Mouse (Mus musculus) heart, postnatal 14 days (tissue): ENCODE measurements around the gene Mcam. TPM values are rescaled to one million over a fixed set of nuclear protein-coding genes. Genes with fewer than 3 reads are reported as not detected.
"Not testable (repeated sequence)": the region's sequence is repeated elsewhere in the genome, so short reads cannot be mapped to it uniquely, and the experiment has no call there.

ENCODE experiments used
- DNase-seq, 2 experiments: peaks; one replicate each; pipeline ENCODE4 v3.0.0; 2021 to 2022
- intact Hi-C: fragments of 180-260 bp; cut with DNase I; formaldehyde crosslinking; loops from one replicate; pipeline ENCODE4 v1.15.1; 2025
- total RNA-seq, 2 experiments: library from RNA; stranded (reverse); gene quantifications; 2 replicates each; pipeline ENCODE4 v1.2.3; 2021

Mcam gene
- total RNA-seq, 2 experiments from 2014 or later: 81.2 to 82.3 TPM

DNA sequence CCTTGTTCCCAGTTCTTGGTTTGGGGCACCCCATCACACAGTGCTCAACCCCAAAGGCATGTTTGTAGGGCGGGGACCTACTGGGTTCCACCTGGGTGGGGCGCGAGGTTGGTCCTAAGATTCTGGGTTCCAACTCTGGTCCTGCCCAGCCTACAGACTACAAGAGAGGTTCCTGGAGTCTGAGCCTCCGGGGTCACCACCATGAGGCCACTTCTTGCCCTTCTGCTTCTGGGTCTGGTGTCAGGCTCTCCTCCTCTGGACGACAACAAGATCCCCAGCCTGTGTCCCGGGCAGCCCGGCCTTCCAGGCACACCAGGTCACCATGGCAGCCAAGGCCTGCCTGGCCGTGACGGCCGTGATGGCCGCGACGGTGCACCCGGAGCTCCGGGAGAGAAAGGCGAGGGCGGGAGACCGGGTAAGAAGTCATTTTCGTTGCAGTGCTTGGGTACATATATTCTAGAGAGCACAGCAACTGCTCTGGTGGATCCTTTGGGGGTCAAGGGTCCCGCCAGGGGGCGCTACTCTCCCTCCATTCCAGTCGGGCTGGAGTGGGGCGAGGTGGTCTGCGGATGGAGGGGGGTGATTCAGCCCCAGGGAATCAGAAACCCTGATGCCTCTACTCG lies 26.6 kb upstream of the Mcam start:
- DNase-seq: peak; percentile 66 to 71
- intact Hi-C loops: loop anchor here (5.0 kb wide), 2 partner anchors 40 to 125 kb away; partner anchors contain the start of gene Usp2

DNA sequence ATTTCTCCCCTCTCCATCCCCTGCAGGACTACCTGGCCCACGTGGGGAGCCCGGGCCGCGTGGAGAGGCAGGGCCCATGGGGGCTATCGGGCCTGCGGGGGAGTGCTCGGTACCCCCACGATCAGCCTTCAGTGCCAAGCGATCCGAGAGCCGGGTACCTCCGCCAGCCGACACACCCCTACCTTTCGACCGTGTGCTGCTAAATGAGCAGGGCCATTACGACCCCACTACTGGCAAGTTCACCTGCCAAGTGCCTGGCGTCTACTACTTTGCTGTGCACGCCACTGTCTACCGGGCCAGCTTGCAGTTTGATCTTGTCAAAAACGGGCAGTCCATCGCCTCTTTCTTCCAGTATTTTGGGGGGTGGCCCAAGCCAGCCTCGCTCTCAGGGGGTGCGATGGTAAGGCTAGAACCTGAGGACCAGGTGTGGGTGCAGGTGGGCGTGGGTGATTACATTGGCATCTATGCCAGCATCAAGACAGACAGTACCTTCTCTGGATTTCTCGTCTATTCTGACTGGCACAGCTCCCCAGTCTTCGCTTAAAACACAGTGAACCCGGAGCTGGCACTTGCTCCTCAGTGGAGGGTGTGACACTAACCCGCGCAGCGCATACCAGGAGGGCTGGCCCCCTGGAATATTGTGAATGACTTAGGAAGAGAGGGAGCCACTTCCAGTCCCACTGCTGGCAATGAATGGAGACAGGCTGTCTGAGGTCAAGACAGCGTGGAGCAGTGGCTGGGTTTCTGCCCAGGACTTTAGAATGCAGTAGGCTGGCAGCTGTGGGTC lies 25.8 kb upstream of the Mcam start:
- intact Hi-C loops: loop anchor here (5.0 kb wide), 2 partner anchors 41 to 126 kb away; partner anchors contain the start of gene Usp2
- no peak for DNase-seq

DNA sequence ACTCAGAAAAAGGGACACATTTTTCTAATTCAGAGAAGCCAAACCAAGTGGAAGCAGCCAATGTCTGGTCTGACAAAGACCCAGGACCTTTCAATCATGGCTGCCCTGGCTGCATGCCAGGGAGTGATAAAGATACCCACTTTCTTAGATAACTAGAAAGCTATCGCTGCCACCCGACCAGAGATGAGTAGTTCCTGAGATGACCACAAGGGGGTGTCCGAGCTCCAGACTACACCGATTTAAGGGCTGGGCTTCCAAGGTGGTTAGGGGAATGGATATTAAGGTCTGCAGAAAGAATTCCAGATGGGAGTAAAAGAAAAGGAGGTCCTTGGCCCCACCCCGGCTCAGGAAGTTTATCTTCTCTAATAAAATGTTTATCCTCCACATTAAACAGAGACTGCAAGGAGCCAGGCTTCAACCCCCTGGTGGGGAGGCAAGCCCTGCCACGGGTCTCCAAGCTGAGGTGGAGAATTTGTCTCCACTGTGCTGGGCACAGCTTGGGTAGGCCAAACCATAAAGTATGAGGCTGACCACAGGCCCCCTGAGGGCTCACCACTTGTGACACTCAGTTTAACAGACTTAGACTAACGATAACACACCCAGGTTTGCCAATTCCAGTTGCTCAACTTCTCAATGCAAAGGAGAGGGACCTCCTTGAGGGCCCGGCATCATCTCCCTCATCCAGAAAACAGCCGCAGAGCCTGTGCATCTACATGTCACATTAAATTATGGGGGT lies 24.7 kb upstream of the Mcam start:
- DNase-seq: peak; percentile 74 to 85
- intact Hi-C loops: loop anchor here (5.0 kb wide), 2 partner anchors 42 to 127 kb away; partner anchors contain the start of gene Usp2

GRCm38 (mm10) chr9:44111909-44112308 lies 22.4 kb upstream of the Mcam start:
- intact Hi-C loops, DNase-seq: not testable (repeated sequence)

- peak; percentile 93 to 96 for DNase-seq
- intact Hi-C loops: no loop called here
These were observed 21.0 kb upstream of the Mcam start, which contains the start of the genes Gm49380 and Rnf26 for GRCm38 (mm10) chr9:44113105-44113789. Gm49380 (minus strand) TSS chr9:44113500. Rnf26 (minus strand) TSS chr9:44113517.

DNA sequence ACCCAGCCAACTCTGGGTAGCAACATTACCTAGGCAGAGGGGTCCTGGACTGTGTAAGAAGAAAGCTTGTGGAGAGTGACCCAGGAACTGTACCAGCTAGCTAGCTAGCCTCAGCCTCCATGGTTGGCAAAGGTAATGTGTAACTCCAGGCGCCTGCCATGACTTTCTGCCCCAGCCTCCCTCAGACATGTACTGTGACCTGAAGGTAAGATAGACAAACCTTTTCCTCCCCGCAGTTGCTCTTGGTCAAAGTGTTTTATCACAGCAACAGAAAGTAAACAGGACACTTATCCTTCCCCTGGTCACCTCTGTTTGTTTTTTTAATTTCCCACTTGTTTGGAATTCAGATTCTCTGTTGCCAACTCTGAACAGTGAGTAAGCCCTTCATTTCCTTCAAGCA lies 19.8 kb upstream of the Mcam start:
- intact Hi-C loops: no loop called here
- DNase-seq: no peak

DNA sequence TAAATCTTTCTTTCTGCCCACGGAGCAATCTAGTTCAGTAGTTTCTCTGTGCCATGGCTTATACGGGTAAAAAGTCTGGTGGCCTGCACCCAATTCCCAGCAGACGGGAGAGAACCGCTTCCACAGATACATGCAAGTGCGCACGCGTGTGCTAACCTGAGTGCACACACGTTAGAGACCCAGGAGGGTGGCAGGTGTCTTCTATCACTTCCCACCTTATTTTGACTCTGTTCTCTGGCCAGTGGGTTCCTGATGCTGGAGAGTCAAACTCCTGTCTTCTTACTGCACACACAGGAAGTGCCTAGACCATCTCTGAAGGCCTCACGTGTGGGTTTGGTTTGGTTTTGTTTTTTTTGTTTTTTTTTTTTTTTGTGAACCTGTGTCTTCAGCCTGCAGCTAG lies 18.7 kb upstream of the Mcam start:
- intact Hi-C loops: no loop called here
- no peak for DNase-seq

DNA sequence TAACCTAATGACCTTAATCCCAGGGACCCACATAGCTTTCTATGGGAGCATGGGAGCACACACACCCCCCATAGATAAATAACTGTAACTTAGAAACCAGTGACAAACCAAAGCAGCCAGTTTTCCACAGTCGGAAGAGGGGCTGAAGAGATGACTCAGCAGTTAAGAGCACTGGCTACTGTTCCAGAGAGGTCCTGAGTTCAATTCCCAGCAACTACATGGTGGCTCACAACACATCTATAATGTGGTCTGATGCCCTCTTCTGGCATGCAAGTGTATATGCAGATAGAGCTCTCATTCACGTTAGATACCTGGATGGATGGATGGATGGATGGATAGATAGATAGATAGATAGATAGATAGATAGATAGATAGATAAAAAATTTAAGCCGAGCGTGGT lies 18.1 kb upstream of the Mcam start:
- intact Hi-C loops: no loop called here
- no peak for DNase-seq

GRCm38 (mm10) chr9:44119011-44119410 lies 15.3 kb upstream of the Mcam start:
- no peak for DNase-seq
- intact Hi-C loops: no loop called here

DNA sequence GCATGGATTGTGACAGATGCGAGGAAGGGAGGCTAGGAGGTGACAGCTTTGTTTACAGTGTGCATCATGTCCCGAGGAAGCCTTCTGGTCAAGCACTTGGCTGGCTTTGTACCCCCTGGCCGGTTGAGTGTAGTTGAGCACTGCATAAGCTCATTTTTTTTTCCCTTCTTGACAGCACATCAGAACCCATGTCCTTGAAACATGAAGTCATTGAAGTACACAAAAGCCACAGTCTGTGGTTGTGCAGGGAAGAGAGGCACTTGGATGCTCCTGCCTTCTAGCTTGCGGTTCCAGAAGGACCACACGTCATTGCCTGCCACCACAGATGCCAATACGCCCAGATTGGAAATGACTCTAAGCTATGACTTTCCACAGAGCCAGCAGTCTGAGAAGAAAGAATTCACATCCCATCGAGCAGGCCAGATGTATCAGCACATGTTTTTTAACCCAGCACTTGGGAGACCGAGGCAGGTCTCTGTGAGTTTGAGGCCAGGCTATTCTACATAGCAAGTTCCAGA lies 14.3 kb upstream of the Mcam start:
- DNase-seq: no peak
- intact Hi-C loops: loop anchor here (5.0 kb wide), 1 partner anchor 133 kb away; no protein-coding TSS in a partner anchor

DNA sequence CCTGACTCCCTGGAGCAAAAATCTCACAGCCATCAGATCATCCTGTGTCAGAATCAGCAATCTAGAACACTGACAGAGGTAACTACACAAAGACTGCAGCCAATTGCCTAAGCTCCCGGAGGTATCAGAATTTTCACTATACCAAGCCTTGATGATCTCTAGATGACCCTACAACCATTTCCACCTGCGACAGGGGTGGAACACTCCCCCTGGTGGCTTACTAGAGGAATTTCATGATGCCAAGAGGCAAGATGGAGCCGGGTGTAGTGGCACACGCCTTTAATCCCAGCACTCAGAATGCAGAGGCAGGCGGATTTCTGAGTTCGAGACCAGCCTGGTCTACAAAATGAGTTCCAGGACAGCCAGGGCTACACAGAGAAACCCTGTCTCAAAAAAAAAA lies 10.0 kb upstream of the Mcam start:
- intact Hi-C loops: loop anchor here (5.0 kb wide), 1 partner anchor 137 kb away; no protein-coding TSS in a partner anchor
- no peak for DNase-seq

- no peak for DNase-seq
- intact Hi-C loops: loop anchor here (5.0 kb wide), 2 partner anchors 57 to 267 kb away; no protein-coding TSS in a partner anchor
These were observed 9.2 kb upstream of the Mcam start for GRCm38 (mm10) chr9:44125026-44125425.

DNA sequence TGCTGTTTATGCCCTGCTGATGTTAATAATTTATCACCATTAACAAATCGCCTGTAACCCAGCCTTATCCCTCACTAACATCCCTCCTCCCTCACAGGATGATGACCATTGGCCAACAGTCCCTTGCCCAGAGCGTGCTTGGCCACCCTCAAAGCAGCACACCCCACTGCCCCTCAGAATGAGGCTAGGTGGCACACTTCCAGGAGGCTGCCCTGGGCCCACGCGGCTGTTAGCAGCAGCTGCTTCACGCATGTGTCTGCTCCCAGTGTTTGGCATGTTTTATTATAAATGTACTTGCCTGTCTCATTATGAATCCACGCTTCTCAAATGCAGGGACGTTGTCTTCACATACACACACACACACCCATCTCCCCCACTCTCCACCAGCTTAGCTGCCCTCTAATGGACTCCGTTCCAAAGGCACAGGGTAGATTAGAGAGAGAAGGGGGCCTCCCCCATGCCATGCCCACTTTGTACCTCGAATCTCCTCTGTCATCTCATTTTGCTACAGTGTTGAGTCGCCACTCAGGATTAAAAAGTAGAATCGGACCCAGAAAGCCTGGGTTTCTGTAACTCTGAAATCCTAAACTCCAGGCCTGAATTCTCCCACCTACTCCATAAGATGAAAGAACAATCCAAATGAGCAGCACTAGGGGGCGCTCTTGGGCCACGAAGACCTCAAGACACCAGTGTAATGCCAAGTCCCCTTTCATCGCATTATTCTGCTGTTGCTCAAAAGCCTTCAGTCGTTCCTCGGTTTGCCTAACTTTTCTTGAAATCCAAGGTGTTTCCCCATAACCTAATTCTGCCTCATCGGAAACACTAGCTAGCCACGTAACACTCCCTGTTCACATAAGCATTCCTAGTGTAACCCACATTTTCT lies 8.5 kb upstream of the Mcam start:
- DNase-seq: peak; percentile 85 to 91
- intact Hi-C loops: loop anchor here (1.0 to 5.0 kb wide), 3 partner anchors 57 to 267 kb away; no protein-coding TSS in a partner anchor

- no peak for DNase-seq
- intact Hi-C loops: loop anchor here (1.0 to 5.0 kb wide), 3 partner anchors 56 to 266 kb away; no protein-coding TSS in a partner anchor
These were observed 7.5 kb upstream of the Mcam start for GRCm38 (mm10) chr9:44126746-44127145.

- no peak for DNase-seq
- intact Hi-C loops: loop anchor here (5.0 kb wide), 2 partner anchors 55 to 265 kb away; no protein-coding TSS in a partner anchor
These were observed 6.9 kb upstream of the Mcam start for GRCm38 (mm10) chr9:44127351-44127801.

GRCm38 (mm10) chr9:44129633-44130032 lies 4.6 kb upstream of the Mcam start:
- intact Hi-C loops: loop anchor here (5.0 kb wide), 3 partner anchors 53 to 263 kb away; partner anchors contain the start of gene Hmbs
- DNase-seq: peak in 1 of 2 experiments; percentile 53

GRCm38 (mm10) chr9:44130034-44130433 lies 4.2 kb upstream of the Mcam start:
- intact Hi-C loops: loop anchor here (5.0 kb wide), 1 partner anchor 212 kb away; the partner anchor contains the start of gene Hmbs
- DNase-seq: peak; percentile 79 to 81

DNA sequence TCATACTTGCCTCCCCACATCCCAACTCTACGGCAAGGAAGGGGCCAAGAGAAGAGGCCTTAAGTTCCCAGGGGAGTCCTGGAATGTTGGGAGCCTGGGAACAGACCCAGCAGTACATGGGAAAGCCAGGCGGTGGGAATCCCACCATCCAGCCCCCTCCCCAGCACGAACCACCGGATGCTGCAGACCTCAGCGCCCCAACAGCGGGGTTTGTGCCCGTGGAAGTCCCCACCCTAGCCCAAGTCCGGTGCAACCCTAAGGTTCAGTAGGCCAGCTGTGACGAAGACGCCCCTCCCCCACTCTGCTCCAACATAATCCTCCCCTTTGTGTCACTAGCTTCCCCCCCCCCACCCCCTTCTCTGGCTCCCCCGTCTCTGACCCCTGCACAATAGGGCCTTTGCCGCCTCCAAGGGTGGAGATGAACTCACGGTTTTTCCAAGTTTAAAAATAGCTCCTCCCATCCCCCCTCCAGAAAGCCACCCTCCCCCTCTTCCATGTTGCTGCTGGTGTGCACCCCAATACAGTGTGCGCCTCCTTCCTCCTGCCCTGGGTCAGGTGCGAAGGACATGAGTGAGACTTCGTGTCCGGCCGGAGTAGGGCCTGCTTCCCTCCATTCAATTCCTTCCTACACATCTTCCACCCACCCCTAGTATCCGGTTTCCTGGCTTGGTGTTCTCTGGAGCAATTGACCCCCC lies 3.5 kb upstream of the Mcam start:
- intact Hi-C loops: loop anchor here (5.0 kb wide), 1 partner anchor 212 kb away; the partner anchor contains the start of gene Hmbs
- DNase-seq: peak; percentile 65 to 71
